Mouse (Mus musculus) testis, adult 2 months (tissue): ENCODE data around the gene Rnf151. TPM values are rescaled to one million over a fixed set of nuclear protein-coding genes. Genes with fewer than 3 reads are reported as not detected.

Experiments
- H3K27ac ChIP-seq: fragments of 200-500 bp; 2 replicates; pipeline ENCODE4 v1.5.1; 2012; ENCODE audit warnings: low read depth, low read length; ENCODE audit not compliant: control insufficient read depth, insufficient read depth
- H3K27me3 ChIP-seq: fragments of 200-500 bp; 2 replicates; pipeline ENCODE4 v1.6.1; 2012; ENCODE audit warnings: mild to moderate bottlenecking, low read length, moderate library complexity; ENCODE audit not compliant: control insufficient read depth, insufficient read depth
- H3K36me3 ChIP-seq: fragments of 200-500 bp; 2 replicates; pipeline ENCODE4 v1.6.1; 2012; ENCODE audit warnings: mild to moderate bottlenecking, low read length; ENCODE audit not compliant: control insufficient read depth, insufficient read depth
- H3K4me1 ChIP-seq: fragments of 200-500 bp; 2 replicates; pipeline ENCODE4 v1.6.1; 2012; ENCODE audit warnings: low read length; ENCODE audit not compliant: control insufficient read depth, insufficient read depth
- H3K4me3 ChIP-seq: fragments of 200-500 bp; 2 replicates; pipeline ENCODE4 v1.5.1; 2012; ENCODE audit warnings: low read depth, mild to moderate bottlenecking, low read length, moderate library complexity, mixed read lengths; ENCODE audit not compliant: control insufficient read depth
- CTCF ChIP-seq: fragments of 200-500 bp; IDR thresholded peaks from 2 replicates; pipeline ENCODE4 v1.5.1; 2012; ENCODE audit warnings: low read depth, mild to moderate bottlenecking, inconsistent platforms, low read length, moderate library complexity; ENCODE audit not compliant: control insufficient read depth, insufficient read depth, insufficient replicate concordance
- POLR2A ChIP-seq: fragments of 200-500 bp; IDR thresholded peaks from 2 replicates; pipeline ENCODE4 v1.6.1; 2012; ENCODE audit warnings: low read depth, mild to moderate bottlenecking, inconsistent platforms, low read length, moderate library complexity; ENCODE audit not compliant: control insufficient read depth
- polyA plus RNA-seq: library from polyadenylated mRNA; depleted of rRNA; stranded (reverse); fragments of >200 nt; gene quantifications from 2 replicates; pipeline ENCODE4 v1.2.3, GENCODE M21; 2012

Gene Rnf151
- polyA plus RNA-seq, 1 experiment = 1,124 TPM

DNA sequence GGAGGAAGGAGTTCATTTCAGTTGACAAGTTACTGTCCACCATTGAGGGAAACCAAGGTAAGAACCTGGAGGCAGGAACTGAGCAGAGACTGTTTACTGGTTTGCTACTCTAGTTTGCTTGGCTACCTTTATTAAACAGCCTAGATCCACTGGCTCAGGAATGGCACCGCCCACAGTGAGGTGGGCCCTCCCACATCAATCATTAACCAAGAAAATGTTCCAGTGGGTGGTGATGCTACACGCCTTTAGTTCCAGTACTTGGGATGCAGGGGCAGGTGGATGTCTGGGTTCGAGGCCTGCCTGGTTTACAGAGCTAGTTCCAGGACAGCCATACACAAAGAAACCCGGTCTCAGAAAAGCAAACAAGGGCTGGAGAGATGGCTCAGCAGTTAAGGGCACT, 20.4 kb upstream of the Rnf151 start:
- TF ChIP-seq POLR2A (no peak), CTCF (no peak)
- Histone ChIP-seq H3K4me1 (peaks cover 20% of the 10 kb centered on the region), H3K27ac (no peak overlapping the region), H3K36me3 (no peaks in the 10 kb centered on the region), H3K4me3 (no peak overlapping the region), H3K27me3 (no peaks in the 10 kb centered on the region)

- peaks cover 20% of the 10 kb centered on the region for H3K4me1 ChIP-seq
- H3K27ac ChIP-seq = no peak overlapping the region
- no peaks in the 10 kb centered on the region for H3K27me3 ChIP-seq
- TF ChIP-seq CTCF = no peak
- TF ChIP-seq POLR2A = no peak
- peak overlapping the region; percentile 91 for H3K4me3 ChIP-seq
- no peaks in the 10 kb centered on the region for H3K36me3 ChIP-seq
Measured at GRCm38 (mm10) chr17:24737135-24737810, 19.4 kb upstream of the Rnf151 start.

DNA sequence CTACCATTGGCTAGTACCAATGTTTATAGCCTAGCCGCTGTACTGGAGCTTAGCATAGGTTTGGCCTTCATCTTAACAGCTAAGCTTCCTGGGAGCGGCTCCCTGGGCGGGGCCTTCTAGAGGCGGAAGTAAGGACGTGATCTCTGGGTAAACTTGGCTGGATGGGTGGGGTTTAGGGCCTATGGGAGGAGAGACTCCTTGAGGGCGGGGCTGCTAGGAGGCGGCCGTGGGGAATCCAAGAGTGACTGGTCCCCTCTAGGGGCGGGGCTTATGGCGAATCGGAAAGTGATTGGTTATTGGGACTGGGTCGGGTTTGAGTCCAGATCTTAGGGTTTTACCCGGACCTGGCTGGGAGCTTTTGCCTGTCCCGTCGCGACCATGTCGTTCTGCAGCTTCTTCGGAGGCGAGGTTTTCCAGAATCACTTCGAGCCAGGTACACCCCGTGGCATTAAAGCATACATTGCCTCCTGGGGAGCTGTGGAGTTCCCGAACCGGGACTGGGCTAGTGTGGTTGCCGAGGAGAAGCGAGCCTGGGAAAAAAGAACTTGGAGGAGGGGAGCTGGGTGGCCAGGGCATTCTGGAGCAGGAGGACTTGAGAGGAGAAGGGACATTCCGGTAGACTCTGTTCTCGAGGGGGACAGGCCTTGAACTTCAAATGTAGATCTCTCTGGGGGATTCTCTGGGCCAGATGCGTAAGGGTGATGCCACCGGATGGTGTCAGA, 18.6 kb upstream of the Rnf151 start, which contains the start of gene Msrb1:
TSS of gene Msrb1 (plus strand) at position 313 of the 722 bp plus-strand sequence.
- H3K4me1 ChIP-seq = peaks cover 20% of the 10 kb centered on the region
- H3K36me3 ChIP-seq = no peaks in the 10 kb centered on the region
- peak within 1 kb of the TSS; percentile 59; the same call in 1 of the 2 replicates for H3K27ac ChIP-seq
- TF ChIP-seq POLR2A (peak; percentile 81), CTCF (no peak)
- H3K4me3 ChIP-seq = peak within 1 kb of the TSS; percentile 91
- no peaks in the 10 kb centered on the region for H3K27me3 ChIP-seq

DNA sequence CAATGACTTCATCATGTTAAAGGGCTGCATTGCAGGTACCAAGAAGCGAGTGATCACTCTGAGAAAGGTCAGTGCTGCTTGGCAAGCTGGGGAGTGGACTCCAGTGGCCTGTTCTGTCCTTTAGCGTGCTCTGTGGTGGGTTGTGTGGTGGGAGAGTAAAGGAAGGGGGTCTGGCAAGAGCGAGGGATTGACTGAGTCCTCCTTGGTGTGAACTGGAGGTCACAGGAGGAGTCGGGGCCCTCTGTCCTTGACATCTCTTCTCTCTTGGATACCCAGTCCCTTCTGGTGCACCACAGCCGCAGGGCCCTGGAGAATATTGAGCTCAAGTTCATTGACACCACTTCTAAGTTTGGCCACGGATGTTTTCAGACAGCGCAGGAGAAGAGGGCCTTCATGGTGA, 17.6 kb upstream of the Rnf151 start:
- no peaks in the 10 kb centered on the region for H3K27me3 ChIP-seq
- no peak for TF ChIP-seq CTCF
- TF ChIP-seq POLR2A = no peak
- H3K4me1 ChIP-seq = peaks cover 20% of the 10 kb centered on the region
- H3K4me3 ChIP-seq = peak overlapping the region; percentile 46
- no peaks in the 10 kb centered on the region for H3K36me3 ChIP-seq
- H3K27ac ChIP-seq = no peak overlapping the region

DNA sequence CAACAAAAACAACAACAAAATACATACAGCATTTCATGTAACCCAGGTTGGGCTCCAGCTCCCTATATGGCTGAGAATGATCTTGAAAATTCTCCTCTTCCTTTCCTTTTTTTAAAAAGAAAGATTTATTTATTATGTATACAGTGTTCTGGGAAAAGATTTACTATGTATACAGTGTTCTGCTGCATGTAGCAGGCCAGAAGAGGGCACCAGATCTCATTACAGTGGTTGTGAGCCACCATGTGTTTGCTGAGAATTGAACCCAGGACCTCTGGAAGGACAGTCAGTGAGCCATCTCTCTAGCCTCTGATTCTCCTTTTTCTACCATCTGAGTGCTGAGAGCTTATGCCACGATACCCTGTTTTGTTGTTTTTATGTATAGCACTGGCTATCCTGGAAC, 16.6 kb upstream of the Rnf151 start:
- H3K36me3 ChIP-seq = no peaks in the 10 kb centered on the region
- no peak overlapping the region for H3K27ac ChIP-seq
- H3K27me3 ChIP-seq = no peaks in the 10 kb centered on the region
- no peak for TF ChIP-seq POLR2A
- TF ChIP-seq CTCF = no peak
- H3K4me3 ChIP-seq = peak overlapping the region; percentile 1; the same call in 1 of the 2 replicates
- peaks cover 20% of the 10 kb centered on the region for H3K4me1 ChIP-seq

GRCm38 (mm10) chr17:24733434-24734050, 15.7 kb upstream of the Rnf151 start:
- no peaks in the 10 kb centered on the region for H3K27me3 ChIP-seq
- H3K4me3 ChIP-seq = no peak overlapping the region
- peaks cover 22% of the 10 kb centered on the region for H3K4me1 ChIP-seq
- H3K36me3 ChIP-seq = no peaks in the 10 kb centered on the region
- no peak overlapping the region for H3K27ac ChIP-seq
- no peak for TF ChIP-seq CTCF
- no peak for TF ChIP-seq POLR2A

GRCm38 (mm10) chr17:24732233-24732935, 14.5 kb upstream of the Rnf151 start:
- TF ChIP-seq CTCF (no peak), POLR2A (no peak)
- H3K27ac ChIP-seq = no peak overlapping the region
- H3K4me1 ChIP-seq = peaks cover 29% of the 10 kb centered on the region
- no peak overlapping the region for H3K4me3 ChIP-seq
- H3K27me3 ChIP-seq = no peaks in the 10 kb centered on the region
- H3K36me3 ChIP-seq = no peaks in the 10 kb centered on the region
